Mouse (Mus musculus): Measurements from ENCODE around the gene Arpc4. TPM values are rescaled to one million over a fixed set of nuclear protein-coding genes. Genes with fewer than 3 reads are reported as not detected.

Gene Arpc4
- total and polyA plus RNA-seq, 2 experiments from 2014 or later, result 129 to 203 TPM

- H3K36me3 ChIP-seq (replicated peaks; ENCODE audit: control insufficient read depth, insufficient read depth, low read length), result peaks cover 5% of the 10 kb centered on the region; the same call in 1 of the 2 replicates
- H3K4me3 ChIP-seq (ENCODE audit: low read depth, low read length), result no peak overlapping the region
- no peak for TF ChIP-seq EP300 (IDR thresholded peaks at IDR 0.05; ENCODE audit: low read depth)
- 0 out of 2 replicates have a peak, but pooled peaks have one; percentile 16 for TF ChIP-seq CTCF (IDR thresholded peaks at IDR 0.05; ENCODE audit: low read depth)
- no peaks in the 10 kb centered on the region for H3K4me1 ChIP-seq (ENCODE audit: control insufficient read depth, insufficient read depth)
- no peaks in the 10 kb centered on the region for H3K27me3 ChIP-seq (ENCODE audit: control insufficient read depth, insufficient read depth, low read length)
- no peaks in the 10 kb centered on the region for H3K9me3 ChIP-seq (replicated peaks; ENCODE audit: control insufficient read depth, low read length)
- no peak for DNase-seq (ENCODE audit: low spot score)
- H3K27ac ChIP-seq (ENCODE audit: low read depth), result no peak overlapping the region
- H3K4me2 ChIP-seq (ENCODE audit: low read depth, low read length), result no peak overlapping the region
- H3K9ac ChIP-seq (replicated peaks; ENCODE audit: low read depth, low read length), result no peak overlapping the region
- ATAC-seq (ENCODE audit: insufficient read depth, low read depth), result no peak
- WGBS, result 75% methylated on average over 9 of the region's 9 CpGs
Measured at GRCm38 (mm10) chr6:113406683-113407082, 28.8 kb downstream of the Arpc4 start.

- DNase-seq (ENCODE audit: low spot score) (no peak), ATAC-seq (ENCODE audit: insufficient read depth, low read depth) (no peak)
- Histone ChIP-seq H3K36me3 (replicated peaks; ENCODE audit: control insufficient read depth, insufficient read depth, low read length) (peaks cover 12% of the 10 kb centered on the region; the same call in 1 of the 2 replicates), H3K27ac (ENCODE audit: low read depth) (no peak overlapping the region), H3K9me3 (replicated peaks; ENCODE audit: control insufficient read depth, low read length) (no peaks in the 10 kb centered on the region), H3K4me1 (ENCODE audit: control insufficient read depth, insufficient read depth) (no peaks in the 10 kb centered on the region), H3K4me3 (ENCODE audit: low read depth, low read length) (no peak overlapping the region), H3K9ac (replicated peaks; ENCODE audit: low read depth, low read length) (no peak overlapping the region), H3K4me2 (ENCODE audit: low read depth, low read length) (no peak overlapping the region), H3K27me3 (ENCODE audit: control insufficient read depth, insufficient read depth, low read length) (no peaks in the 10 kb centered on the region)
- WGBS, result 67% methylated on average over 1 of the region's 1 CpGs
- TF ChIP-seq CTCF (IDR thresholded peaks at IDR 0.05; ENCODE audit: low read depth) (no peak), EP300 (IDR thresholded peaks at IDR 0.05; ENCODE audit: low read depth) (no peak)
Measured at GRCm38 (mm10) chr6:113410001-113410400, 32.1 kb downstream of the Arpc4 start.

GRCm38 (mm10) chr6:113416416-113416815 is 38.5 kb downstream of the Arpc4 start:
- no peaks in the 10 kb centered on the region for H3K27me3 ChIP-seq (ENCODE audit: control insufficient read depth, insufficient read depth, low read length)
- TF ChIP-seq CTCF (IDR thresholded peaks at IDR 0.05; ENCODE audit: low read depth) (no peak), EP300 (IDR thresholded peaks at IDR 0.05; ENCODE audit: low read depth) (no peak)
- H3K9me3 ChIP-seq (replicated peaks; ENCODE audit: control insufficient read depth, low read length), result no peaks in the 10 kb centered on the region
- peaks cover 9% of the 10 kb centered on the region; the same call in 1 of the 2 replicates for H3K4me1 ChIP-seq (ENCODE audit: control insufficient read depth, insufficient read depth)
- no peak overlapping the region for H3K4me3 ChIP-seq (ENCODE audit: low read depth, low read length)
- peaks cover 8% of the 10 kb centered on the region; the same call in 1 of the 2 replicates for H3K36me3 ChIP-seq (replicated peaks; ENCODE audit: control insufficient read depth, insufficient read depth, low read length)
- H3K4me2 ChIP-seq (ENCODE audit: low read depth, low read length), result no peak overlapping the region
- no peak overlapping the region for H3K9ac ChIP-seq (replicated peaks; ENCODE audit: low read depth, low read length)
- ATAC-seq (ENCODE audit: insufficient read depth, low read depth), result no peak
- no peak for DNase-seq (ENCODE audit: low spot score)
- WGBS, result 62% methylated on average over 5 of the region's 5 CpGs
- no peak overlapping the region for H3K27ac ChIP-seq (ENCODE audit: low read depth)

GRCm38 (mm10) chr6:113418441-113419198 is 40.7 kb downstream of the Arpc4 start:
- 12% methylated on average over 16 of the region's 16 CpGs for WGBS
- Histone ChIP-seq H3K27me3 (ENCODE audit: control insufficient read depth, insufficient read depth, low read length) (no peaks in the 10 kb centered on the region), H3K9ac (replicated peaks; ENCODE audit: low read depth, low read length) (peak overlapping the region; percentile 67), H3K9me3 (replicated peaks; ENCODE audit: control insufficient read depth, low read length) (no peaks in the 10 kb centered on the region), H3K4me2 (ENCODE audit: low read depth, low read length) (peak overlapping the region; percentile 82), H3K36me3 (replicated peaks; ENCODE audit: control insufficient read depth, insufficient read depth, low read length) (peaks cover 8% of the 10 kb centered on the region; the same call in 1 of the 2 replicates), H3K27ac (ENCODE audit: low read depth) (no peak overlapping the region), H3K4me1 (ENCODE audit: control insufficient read depth, insufficient read depth) (peaks cover 9% of the 10 kb centered on the region; the same call in 1 of the 2 replicates), H3K4me3 (ENCODE audit: low read depth, low read length) (peak overlapping the region; percentile 64)
- DNase-seq (ENCODE audit: low spot score), result no peak
- peak; percentile 40 for ATAC-seq (ENCODE audit: insufficient read depth, low read depth)
- TF ChIP-seq EP300 (IDR thresholded peaks at IDR 0.05; ENCODE audit: low read depth) (no peak), CTCF (IDR thresholded peaks at IDR 0.05; ENCODE audit: low read depth) (no peak)

GRCm38 (mm10) chr6:113419199-113419587 is 41.3 kb downstream of the Arpc4 start, which contains the start of gene Rpusd3:
Rpusd3 (minus strand) TSS chr6:113419340.
- Histone ChIP-seq H3K4me3 (ENCODE audit: low read depth, low read length) (peak within 1 kb of the TSS; percentile 64), H3K9me3 (replicated peaks; ENCODE audit: control insufficient read depth, low read length) (no peaks in the 10 kb centered on the region), H3K9ac (replicated peaks; ENCODE audit: low read depth, low read length) (peak within 1 kb of the TSS; percentile 67), H3K4me2 (ENCODE audit: low read depth, low read length) (peak within 1 kb of the TSS; percentile 82), H3K27me3 (ENCODE audit: control insufficient read depth, insufficient read depth, low read length) (no peaks in the 10 kb centered on the region), H3K27ac (ENCODE audit: low read depth) (no peak within 1 kb of the TSS), H3K4me1 (ENCODE audit: control insufficient read depth, insufficient read depth) (peaks cover 9% of the 10 kb centered on the region; the same call in 1 of the 2 replicates), H3K36me3 (replicated peaks; ENCODE audit: control insufficient read depth, insufficient read depth, low read length) (peaks cover 8% of the 10 kb centered on the region; the same call in 1 of the 2 replicates)
- ATAC-seq (ENCODE audit: insufficient read depth, low read depth) (peak; percentile 98), DNase-seq (ENCODE audit: low spot score) (peak; percentile 95)
- TF ChIP-seq CTCF (IDR thresholded peaks at IDR 0.05; ENCODE audit: low read depth) (no peak), EP300 (IDR thresholded peaks at IDR 0.05; ENCODE audit: low read depth) (no peak)
- WGBS, result under 1% methylated on average over 25 of the region's 25 CpGs

Measured in heart, postnatal 0 days (tissue).